Mouse (Mus musculus): Measurements from ENCODE around the gene Cd180.

- TF ChIP-seq CTCF (IDR thresholded peaks at IDR 0.05; ENCODE audit: low read depth, low read length) (no peak), POLR2A (IDR thresholded peaks at IDR 0.05; ENCODE audit: borderline replicate concordance, low read depth, low read length) (no peak)
Observed at GRCm38 (mm10) chr13:102755124-102755523, 61.8 kb downstream of the Cd180 start.
